ENCODE assay signal across 8 mouse cellular contexts in the genomic region with DNA sequence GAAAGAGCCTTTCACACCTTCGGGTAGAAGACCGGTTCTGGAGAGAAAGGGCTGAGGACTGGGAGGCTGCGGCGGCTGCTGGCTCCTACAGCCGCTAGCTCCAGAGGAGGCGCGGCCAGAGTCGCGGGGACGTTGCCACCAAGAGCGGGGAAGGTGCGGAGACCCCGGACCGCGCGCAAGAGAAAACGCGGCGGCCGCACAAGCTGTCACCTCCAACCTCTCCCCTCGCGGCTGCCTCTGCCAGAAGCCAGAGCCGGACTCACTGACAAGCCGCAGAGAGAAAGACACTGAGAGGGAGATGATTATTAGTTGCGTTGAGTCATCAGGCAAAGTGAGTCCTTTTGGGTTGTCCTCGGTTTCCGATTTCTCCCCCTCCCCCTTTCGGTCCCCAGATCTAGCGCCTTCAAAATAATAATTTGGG. TPM values are rescaled to one million over a fixed set of nuclear protein-coding genes. Genes with fewer than 3 reads are reported as not detected.
A peak's percentile ranks its signal among the peaks of the same experiment; 100 is the strongest.
DNase-seq lines count a peak whose midpoint lies in the region; ATAC-seq and TF ChIP-seq lines count a peak whose summit lies in the region.

No protein-coding gene starts in this region.

- DNase-seq in cerebellum, adult 11 months = peak; percentile 9
- no peak for DNase-seq in cerebellum, adult 9-10 months
- DNase-seq in 416B (ENCODE audit: low read depth) = peak; percentile 75
- DNase-seq in urinary bladder, postnatal 36 days (ENCODE audit: low spot score in 2 of 2) = no peak

- H3K4me2 ChIP-seq in embryonic facial prominence, embryonic 12.5 days (replicated peaks) = peak overlapping the region; percentile 82
- peak overlapping the region; percentile 95 for H3K4me2 ChIP-seq in kidney, embryonic 15.5 days
- H3K4me2 ChIP-seq in myocyte (ENCODE audit: low read depth) = peak overlapping the region; percentile 90

- H3K4me3 ChIP-seq in embryonic facial prominence, embryonic 12.5 days = peak overlapping the region; percentile 80
- H3K4me3 ChIP-seq in kidney, embryonic 15.5 days (replicated peaks) = peak overlapping the region; percentile 70
- peak overlapping the region; percentile 75 for H3K4me3 ChIP-seq in myocyte

- no peaks in the 10 kb centered on the region for H3K9me3 ChIP-seq in embryonic facial prominence, embryonic 12.5 days
- H3K9me3 ChIP-seq in kidney, embryonic 15.5 days (replicated peaks) = no peaks in the 10 kb centered on the region

- H3K4me1 ChIP-seq in embryonic facial prominence, embryonic 12.5 days = peaks cover 19% of the 10 kb centered on the region
- peaks cover 36% of the 10 kb centered on the region for H3K4me1 ChIP-seq in kidney, embryonic 15.5 days

- peak overlapping the region; percentile 82 for H3ac ChIP-seq in myocyte (ENCODE audit: control insufficient read depth, insufficient read length)

- H3K36me3 ChIP-seq in embryonic facial prominence, embryonic 12.5 days = no peaks in the 10 kb centered on the region
- no peaks in the 10 kb centered on the region for H3K36me3 ChIP-seq in kidney, embryonic 15.5 days
- H3K36me3 ChIP-seq in myocyte (ENCODE audit: control insufficient read depth, insufficient read depth) = no peaks in the 10 kb centered on the region

- 0 out of 2 replicates have a peak, but pooled peaks have one; percentile 12 for ATAC-seq in embryonic facial prominence, embryonic 12.5 days (ENCODE audit: insufficient number of reproducible peaks, insufficient read depth, low FRiP score, low TSS enrichment)
- peak; percentile 3; the same call in 1 of the 2 replicates for ATAC-seq in kidney, embryonic 15.5 days (replicated peaks; ENCODE audit: low FRiP score)
- no peak for ATAC-seq in monocyte, adult 5-6 weeks (replicated peaks; ENCODE audit: insufficient number of reproducible peaks, low FRiP score, low TSS enrichment, poor library complexity, severe bottlenecking)

- peak overlapping the region; percentile 91 for H3K9ac ChIP-seq in embryonic facial prominence, embryonic 12.5 days
- peak overlapping the region; percentile 66 for H3K9ac ChIP-seq in kidney, embryonic 15.5 days

- H3K27me3 ChIP-seq in embryonic facial prominence, embryonic 12.5 days = peaks cover 41% of the 10 kb centered on the region
- H3K27me3 ChIP-seq in kidney, embryonic 15.5 days = peaks cover 59% of the 10 kb centered on the region
- no peaks in the 10 kb centered on the region for H3K27me3 ChIP-seq in myocyte (ENCODE audit: control insufficient read depth, insufficient read depth, insufficient read length)

- TF ChIP-seq POLR2A in myocyte (IDR thresholded peaks at IDR 0.05; ENCODE audit: insufficient read length, low read depth) = peak; percentile 48

- peak overlapping the region; percentile 97 for H3K27ac ChIP-seq in embryonic facial prominence, embryonic 12.5 days
- H3K27ac ChIP-seq in kidney, embryonic 15.5 days = no peak overlapping the region

- peaks cover 23% of the 10 kb centered on the region for H3K79me2 ChIP-seq in myocyte (ENCODE audit: control insufficient read depth, insufficient read depth)

- WGBS in embryonic facial prominence, embryonic 12.5 days = under 1% methylated on average over 29 of the region's 29 CpGs
- under 1% methylated on average over 29 of the region's 29 CpGs for WGBS in kidney, embryonic 15.5 days

TF ChIP-seq in myocyte, 11 proteins besides CTCF, POLR2A, EP300 and RAD21:
- peak; percentile 41 for TF ChIP-seq POLR2AphosphoS2 (IDR thresholded peaks at IDR 0.05; ENCODE audit: insufficient read length, low read depth)
- no peak for TF ChIP-seq TCF3 (IDR thresholded peaks at IDR 0.05; ENCODE audit: insufficient read length, low read depth)
TF ChIP-seq in myocyte: peak in this region for 1.

RNA-seq across cellular contexts. Expression of a gene that starts 7.0 kb away (rescaled TPM):
- polyA plus RNA-seq in embryonic facial prominence, embryonic 12.5 days (2016; fragmentation: Nextera tagmentation; extraction: Ambion mirVana) = 18.9 and 22.2 TPM in 2 replicates
- polyA plus RNA-seq in kidney, embryonic 15.5 days (2015; fragmentation: Nextera tagmentation; extraction: Ambion mirVana) = 1.7 and 3.7 TPM in 2 replicates
- polyA plus RNA-seq in myocyte (2012; fragmentation: generic; extraction: Trizol) = 1.8 TPM
- 0.38 to 1.1 TPM (median 0.64 TPM) in 3 replicates for total RNA-seq in monocyte, adult 5-6 weeks (2017)

Comparison
In these comparisons a context has a peak if more than half of its experiments do, and no peak if none do; other contexts are left out.
1. DNase-seq: peak in cerebellum, adult 11 months (single experiment) and 416B (single experiment); none in cerebellum, adult 9-10 months (single experiment) and urinary bladder, postnatal 36 days (0 of 2).
2. Peak in every context shown above with its lines, with median percentiles within 50 percentile points of each other: H3K4me2 ChIP-seq and H3K4me3 ChIP-seq.